Comparison of ENCODE assay signal across 8 mouse cellular contexts in the genomic region with DNA sequence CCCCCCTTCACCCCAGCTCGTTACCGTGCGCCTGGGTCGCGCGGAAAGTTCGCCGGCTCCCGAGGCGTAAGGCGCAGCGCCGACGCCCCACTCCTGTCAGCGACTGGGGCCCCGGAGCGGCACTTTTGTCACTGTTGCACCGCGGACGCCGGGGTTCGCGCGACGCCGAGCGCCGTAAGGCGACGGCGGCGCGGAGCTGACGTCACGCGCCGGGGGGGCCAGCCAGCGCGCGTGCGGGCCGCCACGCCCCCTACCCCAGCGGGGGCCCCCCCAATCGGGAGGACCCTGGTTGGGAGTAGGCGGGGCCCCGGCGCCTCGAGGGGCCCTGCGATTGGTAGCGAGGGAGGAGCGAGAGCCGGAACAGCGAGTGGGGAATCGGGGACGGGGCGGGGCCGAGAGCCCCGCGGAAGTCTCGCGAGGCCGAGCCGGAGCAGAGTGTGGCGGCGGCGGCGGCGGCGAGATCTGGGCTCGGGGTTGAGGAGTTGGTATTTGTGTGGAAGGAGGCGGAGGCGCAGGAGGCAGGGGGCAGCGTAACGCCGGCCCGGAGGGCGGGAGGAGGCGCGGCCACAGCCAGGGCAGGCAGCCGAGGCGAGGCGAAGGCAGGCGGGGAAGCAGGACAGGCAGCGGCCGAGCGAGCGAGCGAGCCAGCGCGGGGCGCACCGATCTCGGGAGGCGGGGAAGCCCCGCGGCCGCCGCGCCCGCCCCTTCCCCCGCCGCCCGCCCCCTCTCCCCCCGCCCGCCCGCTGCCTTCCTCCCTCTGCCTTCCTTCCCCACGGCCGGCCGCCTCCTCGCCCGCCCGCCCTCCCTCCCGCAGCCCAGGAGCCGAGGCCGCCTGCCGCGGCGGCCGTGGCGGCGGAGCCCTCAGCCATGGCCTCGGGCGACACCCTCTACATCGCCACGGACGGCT. TPM values are rescaled to one million over a fixed set of nuclear protein-coding genes. Genes with fewer than 3 reads are reported as not detected.
DNase-seq lines count a peak whose midpoint lies in the region; ATAC-seq lines count a peak whose summit lies in the region.

Gene Yy1, plus strand, starts transcription at position 428 of the 907 bp plus-strand sequence.

- intact Hi-C loops in gastrocnemius, postnatal 14 days (cut with DNase I; ENCODE audit: low total_unique reads), result loop anchor here (5.0 kb wide), 1 partner anchor 100 kb away; the partner anchor contains the start of genes Wars and Wdr25
- intact Hi-C loops in left cerebral cortex, postnatal 10 days (cut with DNase I), result loop anchor here (5.0 kb wide), 1 partner anchor 45 kb away; the partner anchor contains the start of genes Slc25a29 and Slc25a47

- peak; percentile 99 for DNase-seq in adrenal gland, adult (ENCODE audit: inconsistent age in 2 of 2, low spot score in 1 of 2)
- peak; percentile 98 for DNase-seq in embryo, embryonic 10.5 days (ENCODE audit: low spot score)
- DNase-seq in gastrocnemius, postnatal 14 days, result peak; percentile 99
- peak; percentile 96 to 100 for DNase-seq in left cerebral cortex, postnatal 10 days (ENCODE audit: extremely low spot score in 1 of 2, low spot score in 2 of 2)
- DNase-seq in right cerebral cortex, postnatal 25 days, result peak; percentile 99
- peak; percentile 99 to 100 for DNase-seq in urinary bladder, postnatal 4 days (ENCODE audit: low spot score in 2 of 2)

- peak; percentile 84 for ATAC-seq in inflammation-experienced regulatory T-cells, adult 6 months
- peak; percentile 75 for ATAC-seq in megakaryocyte-erythroid progenitor cell, adult 5-6 weeks (replicated peaks; ENCODE audit: low FRiP score, low TSS enrichment, poor library complexity, severe bottlenecking)

RNA-seq across cellular contexts. Expression of gene Yy1, which starts in this region (rescaled TPM):
- total RNA-seq in gastrocnemius, postnatal 14 days (2021), result 10 to 100 TPM; 24.2 to 24.8 TPM
- 10 to 100 TPM; 16.4 to 18.6 (median 17.1) TPM for polyA plus RNA-seq in inflammation-experienced regulatory T-cells, adult 6 months (2017; shearing (Covaris generic))
- total RNA-seq in left cerebral cortex, postnatal 10 days (2021), result 10 to 100 TPM; 51.3 to 53.0 TPM
- total RNA-seq in megakaryocyte-erythroid progenitor cell, adult 5-6 weeks (2014; fragmentation: Nextera tagmentation), result 52.3 and 58.0 TPM in 2 replicates
- total RNA-seq in megakaryocyte-erythroid progenitor cell, adult 5-6 weeks (2017), result 61.4 and 70.3 TPM in 2 replicates

Comparison
In these comparisons a context has a peak if more than half of its experiments do, and no peak if none do; other contexts are left out.
1. Peak in every context shown above with its lines: DNase-seq and ATAC-seq.